Mouse (Mus musculus) erythroblast, embryonic 14.5 days (primary cell): ENCODE measurements at regions not wholly inside any gene's neighbourhood (a gene's known extent, or its start where the extent isn't known, plus 50 kb on each side); places are given as distances from the start of the nearest gene placed in this dataset.

ENCODE experiments used
- GATA1 ChIP-seq: IDR thresholded peaks from 2 replicates; pipeline ENCODE4 v1.6.1; 2012; ENCODE audit warnings: low read length, inconsistent platforms, mixed read lengths
- TAL1 ChIP-seq: IDR thresholded peaks from 3 replicates; pipeline ENCODE4 v1.6.1; 2012; ENCODE audit warnings: low read length, inconsistent platforms, mixed read lengths

DNA sequence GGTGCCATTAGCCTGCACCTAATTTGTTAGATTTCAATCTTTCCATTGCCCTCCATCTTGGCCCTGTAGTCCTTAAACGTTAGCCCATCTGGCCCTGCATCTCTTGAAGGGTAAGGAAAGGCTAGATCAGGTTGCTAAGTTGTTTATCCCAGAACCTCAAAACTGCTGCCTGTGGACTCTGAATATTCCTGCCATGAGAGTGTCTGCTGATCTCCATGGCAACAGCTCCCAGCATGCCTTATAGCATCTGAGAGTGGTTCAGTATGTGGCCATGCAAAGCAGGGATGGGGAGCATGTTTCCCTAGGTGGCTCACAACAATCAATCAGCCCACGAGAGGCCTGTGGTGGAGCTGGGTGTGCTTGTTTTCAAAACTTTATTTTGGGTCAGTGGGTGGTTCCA lies 346.3 kb downstream of the Rps24 start:
- TF ChIP-seq GATA1 (no peak), TAL1 (no peak)
